Mouse (Mus musculus): ENCODE measurements at regions not wholly inside any gene's neighbourhood (a gene's known extent, or its start where the extent isn't known, plus 50 kb on each side); places are given as distances from the start of the nearest gene placed in this dataset.
"Not testable (repeated sequence)": the region's sequence is repeated elsewhere in the genome, so short reads cannot be mapped to it uniquely, and the experiment has no call there.

DNA sequence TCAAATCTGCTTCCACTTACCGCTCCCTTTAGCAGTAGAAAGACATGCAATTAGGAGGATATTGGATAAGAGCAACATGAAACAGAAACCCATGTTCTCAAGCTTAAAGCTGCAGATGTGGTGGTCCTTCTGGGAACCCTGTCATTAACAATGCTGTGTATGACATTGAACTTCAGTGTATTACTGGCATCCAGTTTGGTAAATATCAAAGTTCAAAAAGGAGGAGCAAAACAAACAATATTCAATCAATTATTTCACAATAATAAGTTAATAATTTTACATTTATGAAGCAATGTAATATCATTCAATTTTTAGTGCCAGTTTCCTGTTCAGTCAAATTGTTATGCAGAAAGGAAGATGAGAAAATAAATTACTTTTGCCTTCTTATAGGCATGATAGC lies 160.3 kb upstream of the Cfhr2 start:
- no peak for DNase-seq (ENCODE audit: low spot score)

DNA sequence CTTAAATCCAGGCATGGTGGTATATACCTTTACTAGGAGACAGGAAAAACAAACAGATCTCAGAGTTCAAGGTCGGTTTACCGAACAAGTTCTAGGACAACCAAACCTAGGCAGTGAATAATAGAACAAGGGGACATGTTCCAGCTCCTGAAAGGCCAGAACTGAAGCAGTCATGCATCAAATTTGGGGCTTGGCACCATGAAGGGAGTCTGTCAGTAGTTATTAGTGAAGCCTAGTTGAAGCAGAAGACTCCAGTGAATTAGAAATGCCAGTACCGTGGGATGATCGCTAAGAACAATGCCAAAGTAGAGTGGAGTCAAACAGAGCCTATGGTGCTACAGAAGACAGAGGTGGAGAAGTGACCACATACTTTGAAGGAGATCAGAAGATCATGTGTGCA lies 127.5 kb upstream of the Cfhr2 start:
- DNase-seq (ENCODE audit: low spot score): peak; percentile 56

DNA sequence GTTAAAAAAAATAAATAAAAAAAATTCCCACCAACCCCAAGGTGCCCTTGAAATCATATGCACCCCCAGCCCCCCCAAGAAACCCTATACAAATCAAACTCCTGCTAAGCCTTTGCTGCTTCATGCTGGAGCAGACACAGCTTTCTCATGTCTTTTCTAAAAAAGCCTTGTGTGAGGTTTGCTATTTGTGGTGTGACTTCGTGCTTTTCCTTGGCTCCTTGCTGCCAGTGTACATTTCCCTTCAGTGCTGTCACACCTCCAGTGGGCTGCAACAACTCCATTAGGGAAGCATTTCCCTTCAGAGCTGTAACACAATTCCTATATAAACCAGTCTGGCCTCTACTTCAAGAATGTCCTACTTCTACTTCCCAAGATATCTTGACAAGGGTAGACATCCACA lies 93.3 kb upstream of the Cfhr2 start:
- DNase-seq (ENCODE audit: low spot score): no peak

DNA sequence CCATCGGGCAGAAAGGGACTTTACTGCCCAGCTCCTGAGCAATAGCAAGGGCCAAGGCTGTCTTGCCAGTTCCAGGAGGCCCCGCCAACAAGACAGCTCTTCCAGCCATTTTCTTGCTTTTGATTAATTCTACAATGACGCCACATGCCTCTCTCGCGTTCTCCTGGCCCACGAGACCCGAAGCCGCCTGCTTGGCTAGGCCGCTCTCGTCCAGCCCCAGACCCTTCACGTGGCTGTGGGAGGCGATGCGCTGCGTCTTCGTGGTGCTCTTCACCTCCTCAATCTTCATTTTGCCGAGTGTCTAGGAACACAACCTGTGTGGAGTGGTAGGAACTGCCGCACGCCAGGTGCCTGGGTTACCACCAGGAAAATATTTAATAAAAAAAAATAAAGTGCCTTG lies 70.8 kb upstream of the Cfhr2 start:
- DNase-seq (ENCODE audit: low spot score): not testable (repeated sequence)
